Mouse (Mus musculus) cerebellum, adult 2 months (tissue): ENCODE measurements around the gene Trmt1l.

Source experiments
- CTCF ChIP-seq: fragments of 200-500 bp; IDR thresholded peaks from 2 replicates; pipeline ENCODE4 v1.5.1; 2011; ENCODE audit warnings: low read depth, mild to moderate bottlenecking, control low read depth, low read length, moderate library complexity, borderline replicate concordance; ENCODE audit not compliant: insufficient read depth
- POLR2A ChIP-seq: fragments of 200-500 bp; IDR thresholded peaks from 2 replicates; pipeline ENCODE4 v1.6.1; 2011; ENCODE audit warnings: low read length, control low read depth, borderline replicate concordance; ENCODE audit not compliant: insufficient read depth

- TF ChIP-seq POLR2A (no peak), CTCF (no peak)
These were observed 36.6 kb downstream of the Trmt1l start for GRCm38 (mm10) chr1:151464914-151465313.
